Mouse (Mus musculus): ENCODE measurements around the gene Clcc1. TPM values are rescaled to one million over a fixed set of nuclear protein-coding genes. Genes with fewer than 3 reads are reported as not detected.
"Not testable (repeated sequence)": the region's sequence is repeated elsewhere in the genome, so short reads cannot be mapped to it uniquely, and the experiment has no call there.

Clcc1 gene
- polyA plus RNA-seq, 1 experiment from 2014 or later: 41.4 TPM

- Histone ChIP-seq H3K4me1 (ENCODE audit: control insufficient read depth, insufficient read depth, low read length) (peaks cover 10% of the 10 kb centered on the region), H3K9me3 (replicated peaks; ENCODE audit: control insufficient read depth, low read length, poor library complexity, severe bottlenecking) (no peaks in the 10 kb centered on the region), H3K4me3 (ENCODE audit: low read depth, low read length) (peak overlapping the region; percentile 85), H3K4me2 (ENCODE audit: low read length) (peak overlapping the region; percentile 59), H3K36me3 (ENCODE audit: control insufficient read depth, insufficient read depth, low read length) (no peaks in the 10 kb centered on the region), H3K9ac (ENCODE audit: low read depth, low read length) (peak overlapping the region; percentile 89), H3K27ac (ENCODE audit: low read length) (no peak overlapping the region), H3K27me3 (ENCODE audit: control insufficient read depth, insufficient read depth, low read depth, low read length) (no peaks in the 10 kb centered on the region)
- WGBS: 28% methylated on average over 14 of the region's 14 CpGs
- no peak for ATAC-seq
Measured at GRCm38 (mm10) chr3:108654566-108654965, 853 bp downstream of the Clcc1 start.

- Histone ChIP-seq H3K4me2 (ENCODE audit: low read length) (no peak overlapping the region), H3K4me1 (ENCODE audit: control insufficient read depth, insufficient read depth, low read length) (peaks cover 10% of the 10 kb centered on the region), H3K4me3 (ENCODE audit: low read depth, low read length) (no peak overlapping the region), H3K36me3 (ENCODE audit: control insufficient read depth, insufficient read depth, low read length) (no peaks in the 10 kb centered on the region), H3K9ac (ENCODE audit: low read depth, low read length) (no peak overlapping the region), H3K27me3 (ENCODE audit: control insufficient read depth, insufficient read depth, low read depth, low read length) (no peaks in the 10 kb centered on the region), H3K9me3 (replicated peaks; ENCODE audit: control insufficient read depth, low read length, poor library complexity, severe bottlenecking) (no peaks in the 10 kb centered on the region), H3K27ac (ENCODE audit: low read length) (no peak overlapping the region)
- 84% methylated on average over 7 of the region's 7 CpGs for WGBS
- no peak for ATAC-seq
Measured at GRCm38 (mm10) chr3:108655486-108655885, 1.8 kb downstream of the Clcc1 start.

GRCm38 (mm10) chr3:108658612-108659011 is 4.9 kb downstream of the Clcc1 start:
- WGBS: 97% methylated on average over 9 of the region's 9 CpGs
- Histone ChIP-seq H3K9me3 (replicated peaks; ENCODE audit: control insufficient read depth, low read length, poor library complexity, severe bottlenecking) (no peaks in the 10 kb centered on the region), H3K27me3 (ENCODE audit: control insufficient read depth, insufficient read depth, low read depth, low read length) (no peaks in the 10 kb centered on the region), H3K27ac (ENCODE audit: low read length) (no peak overlapping the region), H3K4me1 (ENCODE audit: control insufficient read depth, insufficient read depth, low read length) (peaks cover 10% of the 10 kb centered on the region), H3K4me3 (ENCODE audit: low read depth, low read length) (no peak overlapping the region), H3K4me2 (ENCODE audit: low read length) (no peak overlapping the region), H3K36me3 (ENCODE audit: control insufficient read depth, insufficient read depth, low read length) (peaks cover 20% of the 10 kb centered on the region), H3K9ac (ENCODE audit: low read depth, low read length) (no peak overlapping the region)
- no peak for ATAC-seq

GRCm38 (mm10) chr3:108660941-108661340 is 7.2 kb downstream of the Clcc1 start:
- no peaks in the 10 kb centered on the region for H3K27me3 ChIP-seq (ENCODE audit: control insufficient read depth, insufficient read depth, low read depth, low read length)
- H3K9me3 ChIP-seq (replicated peaks; ENCODE audit: control insufficient read depth, low read length, poor library complexity, severe bottlenecking): no peaks in the 10 kb centered on the region
- no peak overlapping the region for H3K27ac ChIP-seq (ENCODE audit: low read length)
- no peak overlapping the region for H3K4me3 ChIP-seq (ENCODE audit: low read depth, low read length)
- H3K4me1 ChIP-seq (ENCODE audit: control insufficient read depth, insufficient read depth, low read length): no peaks in the 10 kb centered on the region
- H3K9ac ChIP-seq (ENCODE audit: low read depth, low read length): no peak overlapping the region
- no peak overlapping the region for H3K4me2 ChIP-seq (ENCODE audit: low read length)
- 86% methylated on average over 1 of the region's 1 CpGs for WGBS
- ATAC-seq: no peak
- H3K36me3 ChIP-seq (ENCODE audit: control insufficient read depth, insufficient read depth, low read length): peaks cover 25% of the 10 kb centered on the region

- ATAC-seq: no peak
- Histone ChIP-seq H3K4me3 (ENCODE audit: low read depth, low read length) (no peak overlapping the region), H3K9ac (ENCODE audit: low read depth, low read length) (no peak overlapping the region), H3K27ac (ENCODE audit: low read length) (no peak overlapping the region), H3K4me1 (ENCODE audit: control insufficient read depth, insufficient read depth, low read length) (no peaks in the 10 kb centered on the region), H3K36me3 (ENCODE audit: control insufficient read depth, insufficient read depth, low read length) (peaks cover 37% of the 10 kb centered on the region), H3K9me3 (replicated peaks; ENCODE audit: control insufficient read depth, low read length, poor library complexity, severe bottlenecking) (no peaks in the 10 kb centered on the region), H3K4me2 (ENCODE audit: low read length) (no peak overlapping the region), H3K27me3 (ENCODE audit: control insufficient read depth, insufficient read depth, low read depth, low read length) (no peaks in the 10 kb centered on the region)
- 77% methylated on average over 4 of the region's 4 CpGs for WGBS
Measured at GRCm38 (mm10) chr3:108676616-108677015, 22.9 kb downstream of the Clcc1 start.

- H3K27me3 ChIP-seq (ENCODE audit: control insufficient read depth, insufficient read depth, low read depth, low read length): no peaks in the 10 kb centered on the region
- peaks cover 15% of the 10 kb centered on the region for H3K36me3 ChIP-seq (ENCODE audit: control insufficient read depth, insufficient read depth, low read length)
- H3K4me3 ChIP-seq (ENCODE audit: low read depth, low read length): no peak overlapping the region
- WGBS: 85% methylated on average over 4 of the region's 4 CpGs
- no peak overlapping the region for H3K27ac ChIP-seq (ENCODE audit: low read length)
- H3K9ac ChIP-seq (ENCODE audit: low read depth, low read length): no peak overlapping the region
- H3K4me1 ChIP-seq (ENCODE audit: control insufficient read depth, insufficient read depth, low read length): no peaks in the 10 kb centered on the region
- no peaks in the 10 kb centered on the region for H3K9me3 ChIP-seq (replicated peaks; ENCODE audit: control insufficient read depth, low read length, poor library complexity, severe bottlenecking)
- no peak for ATAC-seq
- H3K4me2 ChIP-seq (ENCODE audit: low read length): no peak overlapping the region
Measured at GRCm38 (mm10) chr3:108681004-108681403, 27.3 kb downstream of the Clcc1 start.

- not testable (repeated sequence) for H3K27me3 ChIP-seq (ENCODE audit: control insufficient read depth, insufficient read depth, low read depth, low read length)
Measured at GRCm38 (mm10) chr3:108683597-108683996, 29.9 kb downstream of the Clcc1 start.

GRCm38 (mm10) chr3:108685701-108686100 is 32.0 kb downstream of the Clcc1 start:
- Histone ChIP-seq H3K27ac (ENCODE audit: low read length) (no peak overlapping the region), H3K27me3 (ENCODE audit: control insufficient read depth, insufficient read depth, low read depth, low read length) (no peaks in the 10 kb centered on the region), H3K36me3 (ENCODE audit: control insufficient read depth, insufficient read depth, low read length) (no peaks in the 10 kb centered on the region; the same call in 1 of the 2 replicates), H3K4me3 (ENCODE audit: low read depth, low read length) (no peak overlapping the region), H3K9ac (ENCODE audit: low read depth, low read length) (no peak overlapping the region), H3K9me3 (replicated peaks; ENCODE audit: control insufficient read depth, low read length, poor library complexity, severe bottlenecking) (no peaks in the 10 kb centered on the region), H3K4me1 (ENCODE audit: control insufficient read depth, insufficient read depth, low read length) (no peaks in the 10 kb centered on the region), H3K4me2 (ENCODE audit: low read length) (no peak overlapping the region)
- 96% methylated on average over 7 of the region's 7 CpGs for WGBS
- ATAC-seq: no peak

More at GRCm38 (mm10) chr3:108683597-108683996, 29.9 kb downstream of the Clcc1 start:
- H3K4me1 ChIP-seq (ENCODE audit: control insufficient read depth, insufficient read depth, low read length); H3K4me3 ChIP-seq (ENCODE audit: low read depth, low read length); ATAC-seq; H3K27ac ChIP-seq (ENCODE audit: low read length); H3K4me2 ChIP-seq (ENCODE audit: low read length); H3K9ac ChIP-seq (ENCODE audit: low read depth, low read length); H3K36me3 ChIP-seq (ENCODE audit: control insufficient read depth, insufficient read depth, low read length); H3K9me3 ChIP-seq (replicated peaks; ENCODE audit: control insufficient read depth, low read length, poor library complexity, severe bottlenecking): not testable (repeated sequence)
- WGBS: 97% methylated on average over 5 of the region's 5 CpGs

GRCm38 (mm10) chr3:108689015-108689441 is 35.3 kb downstream of the Clcc1 start:
- H3K36me3 ChIP-seq (ENCODE audit: control insufficient read depth, insufficient read depth, low read length): no peaks in the 10 kb centered on the region
- no peaks in the 10 kb centered on the region for H3K27me3 ChIP-seq (ENCODE audit: control insufficient read depth, insufficient read depth, low read depth, low read length)
- no peak overlapping the region for H3K4me2 ChIP-seq (ENCODE audit: low read length)
- no peak overlapping the region for H3K9ac ChIP-seq (ENCODE audit: low read depth, low read length)
- no peaks in the 10 kb centered on the region for H3K9me3 ChIP-seq (replicated peaks; ENCODE audit: control insufficient read depth, low read length, poor library complexity, severe bottlenecking)
- peak; percentile 62 for ATAC-seq
- 62% methylated on average over 6 of the region's 6 CpGs for WGBS
- H3K4me3 ChIP-seq (ENCODE audit: low read depth, low read length): no peak overlapping the region
- no peaks in the 10 kb centered on the region for H3K4me1 ChIP-seq (ENCODE audit: control insufficient read depth, insufficient read depth, low read length)
- H3K27ac ChIP-seq (ENCODE audit: low read length): no peak overlapping the region
